Mouse (Mus musculus): ENCODE results near the gene Olfr1426. TPM values are rescaled to one million over a fixed set of nuclear protein-coding genes. Genes with fewer than 3 reads are reported as not detected.
"Not testable (repeated sequence)": the region's sequence is repeated elsewhere in the genome, so short reads cannot be mapped to it uniquely, and the experiment has no call there.

Olfr1426 gene
- total RNA-seq (2021) = not detected
- long read RNA-seq, experiment 1 = 0 reads
- long read RNA-seq, experiment 2 = 0 reads

DNA sequence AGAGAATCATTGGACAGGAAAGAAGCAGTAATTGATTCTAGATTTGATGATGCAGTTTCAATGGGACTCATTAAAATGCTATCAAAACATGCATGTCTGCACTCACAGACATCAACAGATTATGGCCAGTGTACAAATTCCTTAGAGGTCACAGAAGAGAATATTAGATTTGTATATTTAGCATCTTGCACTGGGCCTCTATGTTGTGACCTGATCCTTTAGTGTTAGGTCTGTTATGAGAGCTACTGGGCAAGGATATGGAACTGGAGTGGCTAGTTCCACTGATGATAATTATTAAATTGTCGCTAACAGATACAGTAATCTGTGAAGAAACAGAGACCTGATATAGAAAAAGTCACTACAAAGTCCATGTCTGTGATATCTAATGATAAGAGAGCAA is at the start of gene Olfr1426:
TSS of gene Olfr1426 (minus strand) at position 101 of the 400 bp plus-strand sequence.
- no peak for DNase-seq

DNA sequence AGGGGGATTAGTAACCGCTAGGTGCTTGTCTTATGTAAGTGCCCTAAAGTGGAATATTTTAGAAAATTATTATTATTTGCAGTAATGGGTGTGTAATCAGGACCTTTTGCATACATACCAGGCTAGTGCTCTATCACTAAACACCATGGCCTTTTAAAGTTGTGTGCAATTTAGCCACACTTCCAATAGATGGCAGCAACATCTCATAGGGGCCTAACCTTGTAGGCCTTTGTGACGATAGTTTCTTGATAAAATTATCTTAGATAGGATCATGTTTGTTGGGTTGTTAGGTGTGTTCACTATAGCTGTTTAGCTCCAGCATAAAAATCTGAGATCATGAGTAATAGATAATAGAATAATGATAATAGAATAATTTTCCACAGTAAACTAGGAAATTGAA is 42.5 kb upstream of the Olfr1426 start:
- no peak for DNase-seq

DNA sequence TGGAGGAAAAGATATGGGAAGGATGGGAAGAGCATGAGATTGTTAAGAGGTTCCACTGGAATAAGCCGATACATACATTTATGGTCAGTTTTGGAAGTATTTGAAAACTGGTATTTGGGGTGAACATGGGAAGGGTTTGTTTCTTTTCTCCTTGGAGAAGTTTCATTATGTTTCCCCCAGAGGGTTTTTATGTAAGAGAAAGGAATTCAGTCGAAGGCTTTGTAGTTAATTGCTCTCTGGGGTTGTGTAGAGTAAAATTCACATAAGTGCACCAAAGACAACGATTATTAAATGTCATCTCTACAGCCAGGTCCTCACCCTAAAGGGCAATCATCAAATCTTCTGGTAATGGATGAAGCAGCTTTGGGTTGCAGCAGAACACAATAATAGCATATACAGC is 31.3 kb upstream of the Olfr1426 start, which contains the start of gene Olfr76:
TSS of gene Olfr76 (minus strand) at position 101 of the 400 bp plus-strand sequence.
- DNase-seq = no peak

DNA sequence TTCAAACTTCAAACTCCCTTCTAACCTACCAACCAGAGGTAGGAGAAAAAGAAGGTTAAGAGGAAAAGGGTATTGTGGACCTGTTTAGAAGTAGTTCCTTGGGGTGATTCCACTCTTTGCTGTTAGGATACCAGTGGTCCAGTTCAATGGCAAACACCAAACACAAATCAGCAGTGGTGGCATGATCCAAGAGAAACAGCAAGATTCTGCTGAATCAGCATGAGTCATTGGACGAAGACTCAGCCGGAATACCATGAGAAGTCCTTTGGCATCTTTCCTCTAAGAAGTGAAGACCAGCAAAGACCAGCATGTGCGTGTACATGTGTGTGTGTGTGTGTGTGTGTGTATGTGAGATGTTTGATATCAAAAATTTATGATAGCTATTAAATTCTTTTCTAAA is 24.7 kb upstream of the Olfr1426 start:
- DNase-seq = no peak

DNA sequence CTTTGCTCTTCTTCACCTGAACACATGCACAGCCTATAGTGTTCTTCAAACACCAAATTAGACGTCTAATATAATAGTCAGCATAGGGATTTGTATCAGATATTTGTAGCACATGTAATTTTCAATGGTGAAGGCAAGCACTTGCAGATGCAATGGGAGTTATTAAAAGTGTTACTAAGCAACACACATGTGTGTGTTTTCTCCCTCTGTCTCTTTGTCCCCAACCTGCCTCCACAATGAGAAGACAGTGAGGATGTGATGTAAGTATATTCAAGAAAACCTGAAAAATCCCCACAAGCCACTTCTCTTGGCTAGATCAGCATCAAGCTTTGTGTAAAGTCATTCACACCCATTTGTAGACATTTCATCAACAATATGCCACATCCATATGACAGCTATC is 24.0 kb upstream of the Olfr1426 start, which contains the start of gene Olfr1428:
TSS of gene Olfr1428 (minus strand) at position 101 of the 400 bp plus-strand sequence.
- no peak for DNase-seq

DNA sequence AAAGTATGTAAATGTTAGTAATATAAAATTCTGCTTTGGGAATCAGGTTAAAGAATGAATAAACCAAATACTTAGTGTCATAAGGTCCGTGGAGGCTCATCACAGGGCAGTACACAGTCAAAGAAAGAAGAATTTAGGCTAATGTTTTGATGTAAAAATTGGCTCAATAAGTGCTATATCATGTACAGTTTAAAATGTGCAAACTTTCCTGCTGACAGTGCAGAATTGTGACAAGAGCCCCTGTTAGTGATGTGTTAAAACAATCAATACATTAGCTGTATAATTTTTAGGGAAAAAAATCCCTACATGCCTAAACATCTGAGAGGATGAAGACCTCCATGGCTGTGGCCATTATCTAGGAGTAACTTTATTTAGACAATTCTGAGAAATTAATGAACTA is 22.0 kb upstream of the Olfr1426 start:
- no peak for DNase-seq

- no peak for DNase-seq
Observed at GRCm38 (mm10) chr19:12104541-12104940, 12.7 kb upstream of the Olfr1426 start.

- DNase-seq = no peak
Observed at GRCm38 (mm10) chr19:12103234-12103633, 11.4 kb upstream of the Olfr1426 start, which contains the start of gene Olfr1427. TSS of gene Olfr1427 (minus strand) at chr19:12103334.

DNA sequence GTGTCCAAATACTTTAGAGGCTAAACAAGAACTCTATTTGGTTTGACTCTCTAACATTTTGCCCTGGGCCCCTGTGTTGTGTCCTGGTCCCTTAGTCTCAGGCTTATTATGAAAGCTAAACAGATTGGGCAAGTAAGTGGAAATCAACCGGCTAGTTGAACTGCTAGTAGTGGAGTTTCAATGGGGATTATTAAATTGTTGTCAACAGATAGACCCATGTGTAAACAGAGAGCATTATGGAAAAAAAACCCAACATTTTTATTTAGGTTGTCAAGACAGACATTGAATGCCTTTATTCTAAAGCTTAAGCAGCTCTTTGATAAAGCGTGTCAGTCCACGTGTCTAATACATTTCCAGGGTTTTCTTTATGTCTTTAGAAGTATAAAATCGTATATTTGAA is 14.2 kb downstream of the Olfr1426 start, which contains the start of gene Olfr1425:
TSS of gene Olfr1425 (minus strand) at position 101 of the 400 bp plus-strand sequence.
- DNase-seq = not testable (repeated sequence)

- not testable (repeated sequence) for DNase-seq
Observed at GRCm38 (mm10) chr19:12069546-12069945, 22.3 kb downstream of the Olfr1426 start.

DNA sequence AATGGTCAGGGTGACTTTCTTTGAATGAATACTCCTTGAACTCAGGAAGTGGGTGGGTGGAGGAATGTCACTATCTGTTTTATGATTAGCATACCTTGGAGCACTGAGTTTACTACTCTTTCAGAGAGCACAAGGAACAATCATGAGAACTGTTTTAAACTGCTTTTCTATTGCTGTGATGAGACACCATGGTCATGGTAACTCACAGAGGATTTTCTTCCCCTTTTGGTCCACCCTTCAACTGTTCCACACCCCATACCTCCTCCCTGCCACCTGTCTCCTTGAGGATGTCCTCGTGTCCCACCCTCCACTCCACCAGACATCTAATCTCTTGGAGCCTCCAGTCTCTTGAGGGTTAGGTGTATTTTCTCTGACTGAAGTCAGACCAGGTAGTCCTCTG is 24.0 kb downstream of the Olfr1426 start:
- DNase-seq = not testable (repeated sequence)

- not testable (repeated sequence) for DNase-seq
Observed at GRCm38 (mm10) chr19:12062582-12062981, 29.2 kb downstream of the Olfr1426 start, which contains the start of gene Olfr1424. TSS of gene Olfr1424 (minus strand) at chr19:12062682.

GRCm38 (mm10) chr19:12043163-12043562 is 48.6 kb downstream of the Olfr1426 start:
- no peak for DNase-seq

GRCm38 (mm10) chr19:12041217-12041616 is 50.6 kb downstream of the Olfr1426 start, which contains the start of gene Olfr1423:
TSS of gene Olfr1423 (minus strand) at chr19:12041317.
- DNase-seq = no peak

GRCm38 (mm10) chr19:12037727-12038126 is 54.1 kb downstream of the Olfr1426 start:
- no peak for DNase-seq

Other genes starting within 250 kb of the Olfr1426 start
- not detected for gene Olfr1418, start 230.9 kb downstream of the Olfr1426 start, total RNA-seq (2021)
- not detected for gene Olfr1419, start 216.9 kb downstream of the Olfr1426 start, total RNA-seq (2021)
- gene Olfr1420, start 205.4 kb downstream of the Olfr1426 start, total RNA-seq (2021) = not detected
- gene Patl1, start 179.6 kb downstream of the Olfr1426 start, total RNA-seq (2021) = 10 to 100 TPM; 24.7 to 27.3 TPM
- gene Osbp, start 126.1 kb downstream of the Olfr1426 start, total RNA-seq (2021) = 10 to 100 TPM; 97.2 to 99.2 TPM
- gene Olfr1423, start 50.7 kb downstream of the Olfr1426 start, total RNA-seq (2021) = not detected
- gene Olfr1424, start 29.3 kb downstream of the Olfr1426 start, total RNA-seq (2021) = not detected
- not detected for gene Olfr1425, start 14.3 kb downstream of the Olfr1426 start, total RNA-seq (2021)
- not detected for gene Olfr1427, start 11.3 kb upstream of the Olfr1426 start, total RNA-seq (2021)
- not detected for gene Olfr1428, start 23.9 kb upstream of the Olfr1426 start, total RNA-seq (2021)
- not detected for gene Olfr76, start 31.2 kb upstream of the Olfr1426 start, total RNA-seq (2021)
- gene Olfr1555-ps1, start 78.1 kb upstream of the Olfr1426 start, total RNA-seq (2021) = not detected
- not detected for gene Olfr1431, start 108.6 kb upstream of the Olfr1426 start, total RNA-seq (2021)
- gene Olfr1432, start 140.6 kb upstream of the Olfr1426 start, total RNA-seq (2021) = not detected
- not detected for gene Olfr262, start 149.6 kb upstream of the Olfr1426 start, total RNA-seq (2021)
- not detected for gene Olfr235, start 169.0 kb upstream of the Olfr1426 start, total RNA-seq (2021)
- not detected for gene Olfr1434, start 187.8 kb upstream of the Olfr1426 start, total RNA-seq (2021)
- gene Olfr1436, start 207.1 kb upstream of the Olfr1426 start, total RNA-seq (2021) = not detected
- gene Olfr1437, start 233.1 kb upstream of the Olfr1426 start, total RNA-seq (2021) = not detected
- not detected for gene Olfr1438-ps1, start 243.9 kb upstream of the Olfr1426 start, total RNA-seq (2021)

All from heart, adult 18-20 months (tissue).